Mouse (Mus musculus): Measurements from ENCODE around the gene Ankrd39. TPM values are rescaled to one million over a fixed set of nuclear protein-coding genes. Genes with fewer than 3 reads are reported as not detected.

Ankrd39 gene
- polyA plus RNA-seq, 1 experiment, result 6.4 TPM

DNA sequence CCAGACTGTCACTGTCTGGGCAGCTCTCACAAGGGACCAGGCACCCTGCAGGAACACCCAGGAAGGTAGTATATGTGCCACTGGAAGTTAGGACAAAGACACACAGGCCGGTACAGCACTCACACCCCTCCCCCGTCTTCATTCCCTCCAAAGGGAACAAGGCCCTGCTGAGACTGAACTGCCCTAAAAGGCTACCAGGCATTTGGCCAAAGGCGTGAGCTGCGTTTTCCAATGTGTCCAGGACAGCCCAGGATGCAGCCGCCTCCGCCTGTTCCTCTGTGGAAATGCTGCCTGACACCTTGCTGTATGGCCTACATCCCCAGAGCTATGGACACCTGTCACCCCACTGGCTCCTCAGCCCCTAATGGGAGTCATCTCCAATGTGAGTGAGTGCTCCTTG is 42.2 kb upstream of the Ankrd39 start:
- TF ChIP-seq POLR2A (IDR thresholded peaks at IDR 0.05; ENCODE audit: insufficient read depth, low read length) (no peak), EP300 (IDR thresholded peaks at IDR 0.05; ENCODE audit: insufficient read depth, low read depth, low read length) (no peak), CTCF (IDR thresholded peaks at IDR 0.05; ENCODE audit: low read depth, low read length) (no peak)
- H3K4me3 ChIP-seq (ENCODE audit: low read depth, low read length), result no peak overlapping the region
- no peaks in the 10 kb centered on the region for H3K27me3 ChIP-seq (ENCODE audit: control insufficient read depth, insufficient read depth, low read length, poor library complexity, severe bottlenecking)
- no peaks in the 10 kb centered on the region for H3K9me3 ChIP-seq (replicated peaks; ENCODE audit: control insufficient read depth, insufficient read depth, low read length, poor library complexity, severe bottlenecking)
- H3K4me1 ChIP-seq (ENCODE audit: control insufficient read depth, insufficient read depth, low read length), result peaks cover 2% of the 10 kb centered on the region
- H3K36me3 ChIP-seq (ENCODE audit: control insufficient read depth, insufficient read depth, low read length, poor library complexity, severe bottlenecking), result no peaks in the 10 kb centered on the region
- no peak overlapping the region for H3K9ac ChIP-seq (ENCODE audit: low read depth, poor library complexity, severe bottlenecking)
- no peak overlapping the region for H3K27ac ChIP-seq (ENCODE audit: insufficient read depth, low read length)

DNA sequence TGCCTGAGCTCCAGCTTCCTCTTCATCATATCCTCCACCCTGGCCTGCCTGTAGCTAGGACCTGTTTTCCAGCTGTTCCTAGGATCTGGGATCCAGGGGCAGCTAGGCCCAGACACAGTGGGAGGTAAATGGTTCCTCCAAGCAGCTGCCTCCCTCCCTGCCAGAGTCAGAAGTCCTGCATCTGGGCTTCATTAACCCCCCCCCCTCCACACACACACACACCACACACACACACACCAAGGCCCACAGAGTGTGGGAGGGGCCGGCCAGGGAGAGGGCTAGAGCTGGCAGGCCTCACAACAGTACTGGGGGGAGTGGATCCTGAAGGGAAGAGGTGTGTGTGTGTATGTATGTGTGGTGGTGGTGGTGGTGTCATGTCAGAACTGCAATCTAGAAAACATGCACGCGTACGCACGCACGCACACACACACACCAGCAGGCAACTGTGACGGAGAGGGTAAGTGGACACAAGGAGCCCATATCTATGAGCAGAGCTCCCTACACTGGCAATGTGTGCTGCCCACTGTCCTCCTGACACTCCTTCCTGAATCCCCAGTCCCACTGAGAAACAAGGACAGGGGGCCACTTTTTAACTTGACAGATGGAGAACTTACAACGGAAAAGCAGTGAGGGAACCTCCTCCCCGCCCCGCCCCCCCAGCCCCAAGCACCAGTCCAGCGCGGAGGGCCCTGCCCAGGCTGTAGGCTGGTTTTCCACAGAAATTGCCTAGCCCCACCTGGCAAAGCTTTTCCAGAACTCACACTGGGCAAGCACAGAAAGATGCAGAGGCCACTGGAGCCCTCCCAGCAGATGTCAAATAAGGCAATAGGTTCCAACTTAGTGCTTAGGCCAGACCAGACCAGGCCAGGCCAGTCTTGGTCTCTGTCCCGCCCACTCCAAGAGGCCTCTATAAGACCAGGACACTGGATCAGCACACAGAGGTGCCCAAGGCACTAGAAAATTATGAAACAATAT is 41.5 kb upstream of the Ankrd39 start:
- Histone ChIP-seq H3K4me3 (ENCODE audit: low read depth, low read length) (no peak overlapping the region), H3K9ac (ENCODE audit: low read depth, poor library complexity, severe bottlenecking) (no peak overlapping the region), H3K36me3 (ENCODE audit: control insufficient read depth, insufficient read depth, low read length, poor library complexity, severe bottlenecking) (no peaks in the 10 kb centered on the region), H3K27me3 (ENCODE audit: control insufficient read depth, insufficient read depth, low read length, poor library complexity, severe bottlenecking) (no peaks in the 10 kb centered on the region), H3K9me3 (replicated peaks; ENCODE audit: control insufficient read depth, insufficient read depth, low read length, poor library complexity, severe bottlenecking) (no peaks in the 10 kb centered on the region), H3K27ac (ENCODE audit: insufficient read depth, low read length) (no peak overlapping the region), H3K4me1 (ENCODE audit: control insufficient read depth, insufficient read depth, low read length) (peaks cover 2% of the 10 kb centered on the region)
- TF ChIP-seq CTCF (IDR thresholded peaks at IDR 0.05; ENCODE audit: low read depth, low read length) (no peak), EP300 (IDR thresholded peaks at IDR 0.05; ENCODE audit: insufficient read depth, low read depth, low read length) (no peak), POLR2A (IDR thresholded peaks at IDR 0.05; ENCODE audit: insufficient read depth, low read length) (no peak)

DNA sequence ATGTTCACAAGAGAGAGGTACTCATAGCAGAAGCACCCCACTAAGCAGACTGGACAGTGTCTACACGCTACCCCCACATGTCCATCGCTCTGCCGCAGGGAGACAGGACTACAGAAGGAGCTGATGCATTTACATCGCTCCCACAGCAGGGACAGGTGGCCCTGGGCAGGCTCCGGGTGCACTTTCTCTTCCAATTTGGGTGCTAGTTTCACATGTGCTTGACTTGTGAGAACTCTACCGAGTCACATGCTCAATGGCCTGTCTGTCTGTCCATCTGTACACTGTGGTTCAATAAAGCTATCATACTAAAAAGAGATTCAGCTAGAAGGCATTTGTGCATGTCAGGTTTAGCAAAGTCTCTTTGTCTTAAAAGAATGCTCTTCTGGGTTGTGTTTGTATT is 40.6 kb upstream of the Ankrd39 start:
- H3K4me3 ChIP-seq (ENCODE audit: low read depth, low read length), result no peak overlapping the region
- no peaks in the 10 kb centered on the region for H3K27me3 ChIP-seq (ENCODE audit: control insufficient read depth, insufficient read depth, low read length, poor library complexity, severe bottlenecking)
- no peak overlapping the region for H3K9ac ChIP-seq (ENCODE audit: low read depth, poor library complexity, severe bottlenecking)
- TF ChIP-seq EP300 (IDR thresholded peaks at IDR 0.05; ENCODE audit: insufficient read depth, low read depth, low read length) (no peak), CTCF (IDR thresholded peaks at IDR 0.05; ENCODE audit: low read depth, low read length) (no peak), POLR2A (IDR thresholded peaks at IDR 0.05; ENCODE audit: insufficient read depth, low read length) (no peak)
- H3K27ac ChIP-seq (ENCODE audit: insufficient read depth, low read length), result no peak overlapping the region
- peaks cover 8% of the 10 kb centered on the region for H3K4me1 ChIP-seq (ENCODE audit: control insufficient read depth, insufficient read depth, low read length)
- no peaks in the 10 kb centered on the region for H3K36me3 ChIP-seq (ENCODE audit: control insufficient read depth, insufficient read depth, low read length, poor library complexity, severe bottlenecking)
- H3K9me3 ChIP-seq (replicated peaks; ENCODE audit: control insufficient read depth, insufficient read depth, low read length, poor library complexity, severe bottlenecking), result no peaks in the 10 kb centered on the region

DNA sequence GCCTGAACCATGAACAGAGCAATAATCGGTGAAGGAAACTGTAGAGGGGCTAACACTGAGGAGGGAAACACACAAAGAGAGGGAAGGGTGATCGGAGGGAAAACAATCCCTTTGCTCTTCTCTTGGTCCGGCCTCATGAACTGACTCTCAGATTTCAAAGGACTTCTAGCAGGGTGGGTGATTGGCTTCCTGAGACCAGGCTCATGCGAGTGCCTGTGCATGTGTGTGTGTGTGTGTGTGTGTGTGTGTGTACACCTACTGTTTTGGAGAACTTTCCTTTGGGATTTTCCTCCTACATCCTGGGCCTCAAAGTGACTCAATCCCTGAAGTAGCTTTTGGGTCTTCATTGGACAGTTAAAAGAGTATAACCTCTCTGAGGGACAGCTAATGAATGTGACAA is 39.0 kb upstream of the Ankrd39 start:
- Histone ChIP-seq H3K27ac (ENCODE audit: insufficient read depth, low read length) (no peak overlapping the region), H3K36me3 (ENCODE audit: control insufficient read depth, insufficient read depth, low read length, poor library complexity, severe bottlenecking) (no peaks in the 10 kb centered on the region), H3K27me3 (ENCODE audit: control insufficient read depth, insufficient read depth, low read length, poor library complexity, severe bottlenecking) (no peaks in the 10 kb centered on the region), H3K4me3 (ENCODE audit: low read depth, low read length) (no peak overlapping the region), H3K4me1 (ENCODE audit: control insufficient read depth, insufficient read depth, low read length) (peaks cover 6% of the 10 kb centered on the region), H3K9ac (ENCODE audit: low read depth, poor library complexity, severe bottlenecking) (no peak overlapping the region), H3K9me3 (replicated peaks; ENCODE audit: control insufficient read depth, insufficient read depth, low read length, poor library complexity, severe bottlenecking) (no peaks in the 10 kb centered on the region)
- TF ChIP-seq POLR2A (IDR thresholded peaks at IDR 0.05; ENCODE audit: insufficient read depth, low read length) (no peak), CTCF (IDR thresholded peaks at IDR 0.05; ENCODE audit: low read depth, low read length) (no peak), EP300 (IDR thresholded peaks at IDR 0.05; ENCODE audit: insufficient read depth, low read depth, low read length) (no peak)

DNA sequence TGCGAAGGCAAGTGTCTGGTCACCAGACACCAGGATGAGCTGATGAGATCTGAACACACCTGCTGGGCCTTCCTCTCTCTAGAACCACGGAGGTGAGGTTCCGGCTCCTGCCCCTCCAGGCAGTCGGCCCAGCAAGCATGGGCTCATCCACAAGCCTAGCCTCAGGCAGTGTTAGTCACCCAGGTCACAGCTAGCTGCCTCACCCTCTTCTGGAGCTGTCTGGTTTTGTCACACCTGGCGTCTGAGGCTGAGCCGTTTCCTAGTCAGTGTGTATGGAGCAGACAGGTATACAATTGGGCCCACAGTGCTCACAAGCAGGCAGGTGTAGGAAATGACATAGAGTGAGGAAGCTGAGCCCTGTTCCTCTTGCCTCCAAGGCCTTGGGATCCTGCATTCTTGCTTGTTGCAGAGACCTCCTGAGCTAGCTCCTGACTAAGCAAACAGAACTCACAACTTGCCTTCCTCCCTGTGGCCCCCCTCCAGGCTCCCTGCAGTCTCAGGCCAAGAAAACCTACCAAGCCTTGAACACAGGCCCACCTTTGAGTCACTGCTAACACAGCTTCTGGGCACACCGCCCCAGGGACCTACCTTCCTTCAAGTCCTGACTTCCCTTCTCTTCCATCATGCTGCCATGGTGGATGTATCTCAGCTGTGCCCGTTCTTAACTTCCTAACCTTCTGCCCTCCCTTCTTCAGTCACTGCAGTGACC is 36.3 kb upstream of the Ankrd39 start:
- peaks cover 8% of the 10 kb centered on the region for H3K4me1 ChIP-seq (ENCODE audit: control insufficient read depth, insufficient read depth, low read length)
- no peak overlapping the region for H3K4me3 ChIP-seq (ENCODE audit: low read depth, low read length)
- no peaks in the 10 kb centered on the region for H3K27me3 ChIP-seq (ENCODE audit: control insufficient read depth, insufficient read depth, low read length, poor library complexity, severe bottlenecking)
- no peaks in the 10 kb centered on the region for H3K9me3 ChIP-seq (replicated peaks; ENCODE audit: control insufficient read depth, insufficient read depth, low read length, poor library complexity, severe bottlenecking)
- no peak overlapping the region for H3K9ac ChIP-seq (ENCODE audit: low read depth, poor library complexity, severe bottlenecking)
- no peak overlapping the region for H3K27ac ChIP-seq (ENCODE audit: insufficient read depth, low read length)
- no peaks in the 10 kb centered on the region for H3K36me3 ChIP-seq (ENCODE audit: control insufficient read depth, insufficient read depth, low read length, poor library complexity, severe bottlenecking)
- TF ChIP-seq EP300 (IDR thresholded peaks at IDR 0.05; ENCODE audit: insufficient read depth, low read depth, low read length) (peak; percentile 65; the same call in 1 of the 2 replicates), CTCF (IDR thresholded peaks at IDR 0.05; ENCODE audit: low read depth, low read length) (no peak), POLR2A (IDR thresholded peaks at IDR 0.05; ENCODE audit: insufficient read depth, low read length) (no peak)

All from ES-Bruce4 (cell line).